Mouse (Mus musculus) myocyte (in vitro differentiated cells): ENCODE data around the gene Bin2. TPM values are rescaled to one million over a fixed set of nuclear protein-coding genes. Genes with fewer than 3 reads are reported as not detected.

Source experiments
- H3K27me3 ChIP-seq: one replicate; pipeline ENCODE4 v1.6.1; 2011; ENCODE audit not compliant: control insufficient read depth, insufficient read depth, insufficient read length
- H3K36me3 ChIP-seq: one replicate; pipeline ENCODE4 v1.6.1; 2011; ENCODE audit not compliant: control insufficient read depth, insufficient read depth
- H3K4me2 ChIP-seq: one replicate; pipeline ENCODE4 v1.6.1; 2011; ENCODE audit warnings: low read depth, control low read depth
- H3K4me3 ChIP-seq: one replicate; pipeline ENCODE4 v1.5.1; 2011; ENCODE audit warnings: mild to moderate bottlenecking, control low read depth, moderate library complexity
- H3K79me2 ChIP-seq: one replicate; pipeline ENCODE4 v1.6.1; 2011; ENCODE audit not compliant: control insufficient read depth, insufficient read depth
- H3ac ChIP-seq: one replicate; pipeline ENCODE4 v1.6.1; 2011; ENCODE audit not compliant: control insufficient read depth, insufficient read length
- CEBPB ChIP-seq: IDR thresholded peaks from 2 replicates; pipeline ENCODE4 v1.6.1; 2011; ENCODE audit warnings: mild to moderate bottlenecking, moderate library complexity; ENCODE audit not compliant: poor library complexity, insufficient read depth, severe bottlenecking
- E2F4 ChIP-seq: IDR thresholded peaks from one replicate; pipeline ENCODE4 v1.6.1; 2011; ENCODE audit warnings: mild to moderate bottlenecking, control low read depth, moderate library complexity; ENCODE audit not compliant: insufficient read depth
- MAX ChIP-seq: IDR thresholded peaks from one replicate; pipeline ENCODE4 v1.6.1; 2011; ENCODE audit warnings: low read depth, mild to moderate bottlenecking, control low read depth
- MYOD1 ChIP-seq, 3 experiments: IDR thresholded peaks; one replicate each; pipeline ENCODE4 v1.6.1; 2011; ENCODE audit warnings: control low read depth in 2 of 3, low read depth in 2 of 3, mild to moderate bottlenecking in 2 of 3, moderate library complexity in 1 of 3; ENCODE audit not compliant: insufficient read length in 2 of 3, control insufficient read depth in 1 of 3
- MYOG ChIP-seq, 3 experiments: IDR thresholded peaks; one replicate each; pipeline ENCODE4 v1.6.1; 2011; ENCODE audit warnings: control low read depth in 2 of 3, low read depth in 2 of 3, mild to moderate bottlenecking in 2 of 3; ENCODE audit not compliant: insufficient read length in 2 of 3, control insufficient read depth in 1 of 3, insufficient read depth in 1 of 3
- POLR2A ChIP-seq: IDR thresholded peaks from one replicate; pipeline ENCODE4 v1.6.1; 2011; ENCODE audit warnings: low read depth, mild to moderate bottlenecking, control low read depth, moderate library complexity; ENCODE audit not compliant: insufficient read length
- POLR2AphosphoS2 ChIP-seq: IDR thresholded peaks from one replicate; pipeline ENCODE4 v1.6.1; 2011; ENCODE audit warnings: low read depth, control low read depth; ENCODE audit not compliant: insufficient read length
- REST ChIP-seq: IDR thresholded peaks from one replicate; pipeline ENCODE4 v1.6.1; 2011; ENCODE audit warnings: mild to moderate bottlenecking, control low read depth, moderate library complexity; ENCODE audit not compliant: insufficient read depth, insufficient read length
- SRF ChIP-seq: IDR thresholded peaks from one replicate; pipeline ENCODE4 v1.6.1; 2011; ENCODE audit warnings: low read depth; ENCODE audit not compliant: control insufficient read depth, insufficient read length
- TCF12 ChIP-seq: IDR thresholded peaks from one replicate; pipeline ENCODE4 v1.6.1; 2011; ENCODE audit warnings: mild to moderate bottlenecking, control low read depth; ENCODE audit not compliant: poor library complexity, insufficient read depth, severe bottlenecking
- TCF3 ChIP-seq: IDR thresholded peaks from one replicate; pipeline ENCODE4 v1.6.1; 2011; ENCODE audit warnings: low read depth, control low read depth; ENCODE audit not compliant: insufficient read length
- USF1 ChIP-seq: IDR thresholded peaks from one replicate; pipeline ENCODE4 v1.6.1; 2011; ENCODE audit warnings: low read depth, mild to moderate bottlenecking, control low read depth, moderate library complexity
- polyA plus RNA-seq: library from polyadenylated mRNA; unstranded; fragments of >200 nt; fragmentation: generic; extraction: Trizol; gene quantifications from one replicate; pipeline ENCODE4 v1.2.1, GENCODE M21; 2012; ENCODE audit warnings: missing spikeins

Gene Bin2
- polyA plus RNA-seq, 1 experiment: not detected

GRCm38 (mm10) chr15:100667871-100668545 is 1.3 kb downstream of the Bin2 start:
- Histone ChIP-seq H3ac (no peak overlapping the region), H3K36me3 (no peaks in the 10 kb centered on the region), H3K4me3 (no peak overlapping the region), H3K79me2 (no peaks in the 10 kb centered on the region), H3K4me2 (no peak overlapping the region), H3K27me3 (peaks cover 29% of the 10 kb centered on the region)
- TF ChIP-seq TCF3: no peak
- TF ChIP-seq MAX: no peak
- TF ChIP-seq USF1: no peak
- TF ChIP-seq MYOG (IDR thresholded peaks at IDR 0.05; ENCODE audit: control insufficient read depth in 1 of 3, insufficient read depth in 1 of 3, insufficient read length in 2 of 3, low read depth in 2 of 3): no peak
- TF ChIP-seq E2F4: no peak
- no peak for TF ChIP-seq SRF
- TF ChIP-seq POLR2AphosphoS2: no peak
- TF ChIP-seq TCF12: no peak
- no peak for TF ChIP-seq MYOD1 (IDR thresholded peaks at IDR 0.05; ENCODE audit: control insufficient read depth in 1 of 3, insufficient read length in 2 of 3, low read depth in 2 of 3)
- no peak for TF ChIP-seq POLR2A
- TF ChIP-seq CEBPB: no peak
- no peak for TF ChIP-seq REST

DNA sequence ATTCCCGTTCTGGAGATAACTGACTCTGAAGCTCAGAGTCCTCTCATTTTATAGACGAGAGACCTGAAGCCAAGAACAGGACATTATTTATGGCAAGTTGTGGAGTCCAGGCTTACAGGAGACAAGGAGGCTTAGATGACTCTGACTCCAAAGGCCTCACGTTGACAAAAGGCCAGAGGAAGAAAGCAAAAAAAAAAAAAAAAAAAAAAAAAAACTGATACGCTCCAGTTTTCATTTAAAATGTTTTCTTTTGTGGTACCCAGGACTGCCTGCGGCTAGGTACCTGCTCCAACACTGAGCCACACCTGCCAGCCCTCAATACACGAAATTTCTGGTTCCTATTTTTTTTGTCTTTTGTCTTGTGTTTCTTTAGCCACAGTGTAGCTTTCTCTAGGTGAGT is 1.9 kb downstream of the Bin2 start:
- Histone ChIP-seq H3K79me2 (no peaks in the 10 kb centered on the region), H3K36me3 (no peaks in the 10 kb centered on the region), H3K4me2 (no peak overlapping the region), H3K4me3 (no peak overlapping the region), H3ac (no peak overlapping the region), H3K27me3 (peaks cover 32% of the 10 kb centered on the region)
- TF ChIP-seq REST (no peak), USF1 (no peak), E2F4 (no peak), TCF3 (no peak), MYOD1 (IDR thresholded peaks at IDR 0.05; ENCODE audit: control insufficient read depth in 1 of 3, insufficient read length in 2 of 3, low read depth in 2 of 3) (no peak)

DNA sequence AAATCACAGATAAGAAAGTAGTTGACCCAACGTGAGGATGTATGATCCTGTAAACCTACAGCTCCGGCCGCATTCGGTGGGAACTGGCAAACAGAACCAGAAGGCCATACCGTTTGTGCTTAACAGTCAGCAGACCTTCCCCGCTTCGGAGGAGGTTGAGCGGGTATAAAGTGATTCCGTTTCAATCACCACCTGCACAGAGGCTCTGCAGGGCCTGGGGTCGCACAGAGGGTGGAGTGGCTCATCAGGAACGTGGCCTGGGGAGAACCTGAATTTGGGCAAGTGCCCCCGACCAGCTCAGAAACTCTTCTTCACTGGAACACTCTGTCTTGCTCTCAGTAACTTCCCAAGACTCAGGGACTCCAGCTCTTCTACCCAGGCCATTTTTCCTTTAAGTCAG is 2.5 kb downstream of the Bin2 start:
- TF ChIP-seq MYOG (IDR thresholded peaks at IDR 0.05; ENCODE audit: control insufficient read depth in 1 of 3, insufficient read depth in 1 of 3, insufficient read length in 2 of 3, low read depth in 2 of 3) (no peak), E2F4 (no peak), TCF12 (no peak), POLR2AphosphoS2 (no peak), USF1 (no peak), TCF3 (no peak), SRF (no peak), POLR2A (no peak), CEBPB (no peak), MYOD1 (IDR thresholded peaks at IDR 0.05; ENCODE audit: control insufficient read depth in 1 of 3, insufficient read length in 2 of 3, low read depth in 2 of 3) (no peak), MAX (no peak)
- Histone ChIP-seq H3ac (no peak overlapping the region), H3K4me3 (no peak overlapping the region), H3K36me3 (no peaks in the 10 kb centered on the region), H3K4me2 (no peak overlapping the region), H3K27me3 (peaks cover 32% of the 10 kb centered on the region), H3K79me2 (no peaks in the 10 kb centered on the region)

DNA sequence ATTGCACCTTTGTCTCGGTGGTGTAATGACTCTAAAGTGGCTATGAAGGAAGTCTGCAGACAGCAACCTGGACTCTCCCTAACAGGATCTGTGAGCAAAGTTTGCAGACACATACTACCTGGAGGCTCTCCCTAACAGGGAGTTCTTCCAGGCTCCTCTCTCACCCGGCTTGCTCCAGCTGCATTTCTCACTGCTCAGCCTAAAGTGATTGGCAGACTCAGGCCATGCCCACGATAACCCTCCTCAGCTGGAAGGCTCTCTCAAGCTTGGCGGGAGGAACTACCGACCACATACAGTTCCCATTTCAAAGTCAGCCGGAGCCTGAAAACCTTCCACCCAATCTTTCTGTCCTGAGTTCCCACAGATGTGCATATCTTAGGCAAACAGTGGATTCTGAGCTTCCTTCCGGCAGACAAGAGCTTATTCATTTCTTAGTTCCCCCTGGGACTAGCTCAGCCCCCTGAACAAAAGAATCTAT is 3.1 kb downstream of the Bin2 start:
- Histone ChIP-seq H3K4me2 (no peak overlapping the region), H3K27me3 (peaks cover 32% of the 10 kb centered on the region), H3K4me3 (no peak overlapping the region), H3ac (no peak overlapping the region), H3K36me3 (no peaks in the 10 kb centered on the region), H3K79me2 (no peaks in the 10 kb centered on the region)
- TF ChIP-seq REST: no peak
- no peak for TF ChIP-seq MAX
- no peak for TF ChIP-seq E2F4
- TF ChIP-seq POLR2AphosphoS2: no peak
- no peak for TF ChIP-seq MYOD1 (IDR thresholded peaks at IDR 0.05; ENCODE audit: control insufficient read depth in 1 of 3, insufficient read length in 2 of 3, low read depth in 2 of 3)
- TF ChIP-seq CEBPB: no peak
- TF ChIP-seq MYOG (IDR thresholded peaks at IDR 0.05; ENCODE audit: control insufficient read depth in 1 of 3, insufficient read depth in 1 of 3, insufficient read length in 2 of 3, low read depth in 2 of 3): no peak
- no peak for TF ChIP-seq TCF12
- no peak for TF ChIP-seq TCF3
- TF ChIP-seq USF1: no peak
- TF ChIP-seq SRF: no peak

GRCm38 (mm10) chr15:100665411-100666218 is 3.7 kb downstream of the Bin2 start:
- no peak overlapping the region for H3K4me3 ChIP-seq
- peaks cover 32% of the 10 kb centered on the region for H3K27me3 ChIP-seq
- H3ac ChIP-seq: no peak overlapping the region
- H3K4me2 ChIP-seq: no peak overlapping the region
- no peaks in the 10 kb centered on the region for H3K79me2 ChIP-seq
- TF ChIP-seq SRF: no peak
- no peak for TF ChIP-seq E2F4
- no peak for TF ChIP-seq TCF12
- no peaks in the 10 kb centered on the region for H3K36me3 ChIP-seq
